ENCODE assay signal across 12 mouse cellular contexts in the genomic region with DNA sequence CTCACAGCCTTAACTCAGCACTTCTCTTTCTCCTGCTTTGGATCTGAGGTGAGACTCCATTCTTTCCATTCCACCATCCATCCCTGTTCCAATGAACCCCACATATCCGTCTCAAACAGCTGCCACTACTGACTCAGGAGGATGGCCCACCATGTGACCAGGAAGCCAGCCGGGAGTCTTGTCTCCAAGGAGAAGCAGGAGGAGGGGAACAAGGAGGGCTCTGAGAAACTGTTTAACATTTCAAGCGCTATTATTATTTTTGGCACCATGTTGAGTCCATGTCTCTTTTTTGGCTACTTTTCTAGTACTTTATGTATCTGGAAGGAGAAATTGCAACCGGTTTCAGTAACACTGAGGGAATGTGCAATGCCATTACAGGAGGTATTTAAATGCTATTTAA. TPM values are rescaled to one million over a fixed set of nuclear protein-coding genes. Genes with fewer than 3 reads are reported as not detected.
A peak's percentile ranks its signal among the peaks of the same experiment; 100 is the strongest.
DNase-seq lines count a peak whose midpoint lies in the region; ATAC-seq and TF ChIP-seq lines count a peak whose summit lies in the region.
"Had no signal": no experiment of that assay in that cellular context is flagged by ENCODE, and none has a peak within 500 bp of the region (broad histone marks: within the 10 kb centered on the region; RNA-seq: fewer than 3 reads in every experiment).

No protein-coding gene starts in this region.

- DNase-seq in stomach, postnatal 0 days (ENCODE audit: low spot score): no peak
- peak; percentile 69 to 83 for DNase-seq in left cerebral cortex, adult 18-20 months (ENCODE audit: low spot score in 2 of 2)
- peak; percentile 89 for DNase-seq in telencephalon, adult 2 months (ENCODE audit: low read depth, low spot score)
- DNase-seq in thymus, postnatal 4 days: no peak
- DNase-seq in cerebellum, adult 11 months: no peak
- DNase-seq: thymus, adult 18-20 months had no signal

- H3K9me3 ChIP-seq in heart, embryonic 13.5 days: no peaks in the 10 kb centered on the region
- no peaks in the 10 kb centered on the region; the same call in 1 of the 2 replicates for H3K9me3 ChIP-seq in heart, embryonic 11.5 days (replicated peaks; ENCODE audit: control insufficient read depth, low read length)
- no peaks in the 10 kb centered on the region for H3K9me3 ChIP-seq in stomach, embryonic 16.5 days (replicated peaks; ENCODE audit: control insufficient read depth, low read length)
- H3K9me3 ChIP-seq in stomach, postnatal 0 days (ENCODE audit: control insufficient read depth, low read length): no peaks in the 10 kb centered on the region
- H3K9me3 ChIP-seq: forebrain, embryonic 13.5 days had no signal

- H3K4me3 ChIP-seq in heart, embryonic 13.5 days: no peak overlapping the region
- H3K4me3 ChIP-seq in heart, embryonic 11.5 days (ENCODE audit: low read depth, low read length): no peak overlapping the region
- no peak overlapping the region for H3K4me3 ChIP-seq in stomach, embryonic 16.5 days (replicated peaks; ENCODE audit: low read length)
- H3K4me3 ChIP-seq in stomach, postnatal 0 days (ENCODE audit: low read depth, low read length): no peak overlapping the region
- H3K4me3 ChIP-seq: forebrain, embryonic 13.5 days had no signal

- TF ChIP-seq EP300 in stomach, postnatal 0 days (optimal IDR thresholded peaks at IDR 0.05): no peak

- no peaks in the 10 kb centered on the region for H3K27me3 ChIP-seq in heart, embryonic 13.5 days (replicated peaks)
- no peaks in the 10 kb centered on the region for H3K27me3 ChIP-seq in heart, embryonic 11.5 days (ENCODE audit: control insufficient read depth, insufficient read depth, low read length)
- no peaks in the 10 kb centered on the region for H3K27me3 ChIP-seq in stomach, embryonic 16.5 days (ENCODE audit: control insufficient read depth, insufficient read depth, low read length)
- H3K27me3 ChIP-seq in stomach, postnatal 0 days (ENCODE audit: control insufficient read depth, insufficient read depth, low read length): no peaks in the 10 kb centered on the region
- H3K27me3 ChIP-seq: forebrain, embryonic 13.5 days had no signal

- no peak overlapping the region for H3K9ac ChIP-seq in heart, embryonic 13.5 days
- H3K9ac ChIP-seq in heart, embryonic 11.5 days (ENCODE audit: low read depth, low read length): no peak overlapping the region
- no peak overlapping the region for H3K9ac ChIP-seq in stomach, embryonic 16.5 days (ENCODE audit: low read length)
- no peak overlapping the region for H3K9ac ChIP-seq in stomach, postnatal 0 days (ENCODE audit: low read length)
- H3K9ac ChIP-seq: forebrain, embryonic 13.5 days had no signal

- ATAC-seq in heart, embryonic 13.5 days (ENCODE audit: extremely low read depth, insufficient number of reproducible peaks, low FRiP score, low TSS enrichment): no peak; the same call in 1 of the 2 replicates
- no peak for ATAC-seq in heart, embryonic 11.5 days (replicated peaks; ENCODE audit: insufficient number of reproducible peaks, low FRiP score, low TSS enrichment)
- no peak for ATAC-seq in stomach, embryonic 16.5 days (ENCODE audit: insufficient read depth, low FRiP score)
- ATAC-seq in stomach, postnatal 0 days (ENCODE audit: low FRiP score, low TSS enrichment): no peak
- ATAC-seq: CD4-positive, CD25-positive, alpha-beta regulatory T cell, adult 4 months; forebrain, embryonic 13.5 days had no signal

- 48% methylated on average over 4 of the region's 4 CpGs for WGBS in heart, embryonic 13.5 days
- WGBS in heart, embryonic 11.5 days (ENCODE audit: insufficient replicate concordance): 56% methylated on average over 4 of the region's 4 CpGs
- WGBS in stomach, embryonic 16.5 days: 50% methylated on average over 4 of the region's 4 CpGs
- WGBS in stomach, postnatal 0 days: 37% methylated on average over 4 of the region's 4 CpGs

- no peaks in the 10 kb centered on the region for H3K36me3 ChIP-seq in heart, embryonic 13.5 days
- no peaks in the 10 kb centered on the region for H3K36me3 ChIP-seq in heart, embryonic 11.5 days (ENCODE audit: control insufficient read depth, insufficient read depth, low read length)
- no peaks in the 10 kb centered on the region for H3K36me3 ChIP-seq in stomach, embryonic 16.5 days (ENCODE audit: control insufficient read depth, insufficient read depth, low read length)
- no peaks in the 10 kb centered on the region for H3K36me3 ChIP-seq in stomach, postnatal 0 days (ENCODE audit: control insufficient read depth, insufficient read depth, low read length)

- peak overlapping the region; percentile 40; the same call in 1 of the 2 replicates for H3K27ac ChIP-seq in heart, embryonic 13.5 days (replicated peaks)
- no peak overlapping the region for H3K27ac ChIP-seq in heart, embryonic 11.5 days (ENCODE audit: low read depth, low read length)
- H3K27ac ChIP-seq in stomach, embryonic 16.5 days (ENCODE audit: low read length): peak overlapping the region; percentile 15; the same call in 1 of the 2 replicates
- no peak overlapping the region for H3K27ac ChIP-seq in stomach, postnatal 0 days (replicated peaks)
- H3K27ac ChIP-seq: forebrain, embryonic 13.5 days; macrophage had no signal

- H3K4me2 ChIP-seq in heart, embryonic 13.5 days: no peak overlapping the region
- no peak overlapping the region for H3K4me2 ChIP-seq in heart, embryonic 11.5 days
- H3K4me2 ChIP-seq in stomach, embryonic 16.5 days (ENCODE audit: low read depth, low read length): no peak overlapping the region
- H3K4me2 ChIP-seq in stomach, postnatal 0 days (replicated peaks; ENCODE audit: low read depth): no peak overlapping the region
- H3K4me2 ChIP-seq: forebrain, embryonic 13.5 days had no signal

- TF ChIP-seq CTCF in stomach, postnatal 0 days (IDR thresholded peaks at IDR 0.05; ENCODE audit: low read depth): no peak

- H3K4me1 ChIP-seq in heart, embryonic 13.5 days: peaks cover 10% of the 10 kb centered on the region
- no peaks in the 10 kb centered on the region; the same call in 1 of the 2 replicates for H3K4me1 ChIP-seq in heart, embryonic 11.5 days (ENCODE audit: control insufficient read depth, insufficient read depth, low read length)
- no peaks in the 10 kb centered on the region for H3K4me1 ChIP-seq in stomach, embryonic 16.5 days (ENCODE audit: control insufficient read depth, insufficient read depth, low read length)
- H3K4me1 ChIP-seq in stomach, postnatal 0 days (replicated peaks; ENCODE audit: control insufficient read depth, insufficient read depth): peaks cover 4% of the 10 kb centered on the region; the same call in 1 of the 2 replicates
- H3K4me1 ChIP-seq: forebrain, embryonic 13.5 days had no signal

RNA-seq across cellular contexts. Expression of gene Rapgef5, which starts 15.1 kb away (rescaled TPM):
- 16.6 and 17.6 TPM in 2 replicates for polyA plus RNA-seq in heart, embryonic 13.5 days (2015; fragmentation: Nextera tagmentation; extraction: Ambion mirVana)
- 13.2 and 15.7 TPM in 2 replicates for polyA plus RNA-seq in heart, embryonic 11.5 days (2014; fragmentation: Nextera tagmentation; extraction: Ambion mirVana)
- polyA plus RNA-seq in stomach, embryonic 16.5 days (2015; fragmentation: Nextera tagmentation; extraction: Ambion mirVana): 8.3 and 8.6 TPM in 2 replicates
- 4.3 and 5.6 TPM in 2 replicates for polyA plus RNA-seq in stomach, postnatal 0 days (2015; fragmentation: Nextera tagmentation; extraction: Ambion mirVana)
- 100 to 1,000 TPM; 151 to 174 TPM for total RNA-seq in left cerebral cortex, adult 18-20 months (2021)

Comparison
In these comparisons a context has a peak if more than half of its experiments do, and no peak if none do; other contexts are left out.
1. H3K27ac ChIP-seq: peak in heart, embryonic 13.5 days (single experiment) and stomach, embryonic 16.5 days (single experiment); none in heart, embryonic 11.5 days (single experiment) and stomach, postnatal 0 days (single experiment).
2. DNase-seq: peak in left cerebral cortex, adult 18-20 months (2 of 2) and telencephalon, adult 2 months (single experiment); none in stomach, postnatal 0 days (single experiment), thymus, postnatal 4 days (single experiment) and cerebellum, adult 11 months (single experiment).